Mouse (Mus musculus): ENCODE data around the gene Hs3st6. TPM values are rescaled to one million over a fixed set of nuclear protein-coding genes. Genes with fewer than 3 reads are reported as not detected.
"Not testable (repeated sequence)": the region's sequence is repeated elsewhere in the genome, so short reads cannot be mapped to it uniquely, and the experiment has no call there.

Gene Hs3st6
- polyA plus RNA-seq, 1 experiment from 2014 or later = 4.3 TPM

- DNase-seq (ENCODE audit: low spot score) = no peak
- peak within 1 kb of the TSS; percentile 75 for H3K4me3 ChIP-seq (ENCODE audit: low read depth, low read length)
- H3K9ac ChIP-seq (replicated peaks; ENCODE audit: low read length) = no peak within 1 kb of the TSS
- H3K4me1 ChIP-seq (ENCODE audit: control insufficient read depth, insufficient read depth, low read length) = no peaks in the 10 kb centered on the region
- H3K27me3 ChIP-seq (ENCODE audit: control insufficient read depth, insufficient read depth, low read length) = no peaks in the 10 kb centered on the region; the same call in 1 of the 2 replicates
- H3K27ac ChIP-seq (replicated peaks; ENCODE audit: low read depth, low read length) = no peak within 1 kb of the TSS
- H3K9me3 ChIP-seq (replicated peaks; ENCODE audit: control insufficient read depth, low read length) = no peaks in the 10 kb centered on the region
- 82% methylated on average over 4 of the region's 4 CpGs for WGBS
- peak within 1 kb of the TSS; percentile 36 for H3K4me2 ChIP-seq (ENCODE audit: low read depth, low read length)
- ATAC-seq (replicated peaks; ENCODE audit: insufficient number of reproducible peaks, low FRiP score, low TSS enrichment, low read depth) = no peak
- peaks cover 8% of the 10 kb centered on the region for H3K36me3 ChIP-seq (replicated peaks; ENCODE audit: control insufficient read depth, insufficient read depth, low read depth, low read length)
Observed at GRCm38 (mm10) chr17:24717943-24718342, 34.8 kb upstream of the Hs3st6 start, which contains the start of the genes Rnf151 and Rps2. Gene Rnf151 (minus strand): TSS chr17:24718063. Gene Rps2 (plus strand): TSS chr17:24718116.

- not testable (repeated sequence) for DNase-seq (ENCODE audit: low spot score); H3K4me1 ChIP-seq (ENCODE audit: control insufficient read depth, insufficient read depth, low read length); H3K27ac ChIP-seq (replicated peaks; ENCODE audit: low read depth, low read length); H3K27me3 ChIP-seq (ENCODE audit: control insufficient read depth, insufficient read depth, low read length); ATAC-seq (replicated peaks; ENCODE audit: insufficient number of reproducible peaks, low FRiP score, low TSS enrichment, low read depth); H3K9me3 ChIP-seq (replicated peaks; ENCODE audit: control insufficient read depth, low read length); H3K36me3 ChIP-seq (replicated peaks; ENCODE audit: control insufficient read depth, insufficient read depth, low read depth, low read length)
- 61% methylated on average over 5 of the region's 5 CpGs for WGBS
- Histone ChIP-seq H3K9ac (replicated peaks; ENCODE audit: low read length) (peak overlapping the region; percentile 86), H3K4me3 (ENCODE audit: low read depth, low read length) (peak overlapping the region; percentile 75), H3K4me2 (ENCODE audit: low read depth, low read length) (peak overlapping the region; percentile 36)
Observed at GRCm38 (mm10) chr17:24718938-24719337, 33.9 kb upstream of the Hs3st6 start.

GRCm38 (mm10) chr17:24719494-24720222 lies 33.1 kb upstream of the Hs3st6 start:
- DNase-seq (ENCODE audit: low spot score) = peak; percentile 99
- Histone ChIP-seq H3K36me3 (replicated peaks; ENCODE audit: control insufficient read depth, insufficient read depth, low read depth, low read length) (peaks cover 8% of the 10 kb centered on the region), H3K9me3 (replicated peaks; ENCODE audit: control insufficient read depth, low read length) (no peaks in the 10 kb centered on the region), H3K27ac (replicated peaks; ENCODE audit: low read depth, low read length) (peak overlapping the region; percentile 62; the same call in 1 of the 2 replicates), H3K9ac (replicated peaks; ENCODE audit: low read length) (peak overlapping the region; percentile 86), H3K27me3 (ENCODE audit: control insufficient read depth, insufficient read depth, low read length) (no peaks in the 10 kb centered on the region; the same call in 1 of the 2 replicates), H3K4me1 (ENCODE audit: control insufficient read depth, insufficient read depth, low read length) (no peaks in the 10 kb centered on the region; the same call in 1 of the 2 replicates), H3K4me3 (ENCODE audit: low read depth, low read length) (peak overlapping the region; percentile 75), H3K4me2 (ENCODE audit: low read depth, low read length) (peak overlapping the region; percentile 85)
- WGBS = under 1% methylated on average over 61 of the region's 61 CpGs
- peak; percentile 95 for ATAC-seq (replicated peaks; ENCODE audit: insufficient number of reproducible peaks, low FRiP score, low TSS enrichment, low read depth)

- H3K4me1 ChIP-seq (ENCODE audit: control insufficient read depth, insufficient read depth, low read length); H3K9me3 ChIP-seq (replicated peaks; ENCODE audit: control insufficient read depth, low read length); H3K27ac ChIP-seq (replicated peaks; ENCODE audit: low read depth, low read length); DNase-seq (ENCODE audit: low spot score); H3K27me3 ChIP-seq (ENCODE audit: control insufficient read depth, insufficient read depth, low read length); ATAC-seq (replicated peaks; ENCODE audit: insufficient number of reproducible peaks, low FRiP score, low TSS enrichment, low read depth); H3K36me3 ChIP-seq (replicated peaks; ENCODE audit: control insufficient read depth, insufficient read depth, low read depth, low read length): not testable (repeated sequence)
- Histone ChIP-seq H3K9ac (replicated peaks; ENCODE audit: low read length) (peak overlapping the region; percentile 84), H3K4me3 (ENCODE audit: low read depth, low read length) (peak overlapping the region; percentile 75), H3K4me2 (ENCODE audit: low read depth, low read length) (peak overlapping the region; percentile 85)
- WGBS = 0% methylated on average over 11 of the region's 11 CpGs
Observed at GRCm38 (mm10) chr17:24720616-24721015, 32.2 kb upstream of the Hs3st6 start.

- H3K9me3 ChIP-seq (replicated peaks; ENCODE audit: control insufficient read depth, low read length); ATAC-seq (replicated peaks; ENCODE audit: insufficient number of reproducible peaks, low FRiP score, low TSS enrichment, low read depth); H3K27ac ChIP-seq (replicated peaks; ENCODE audit: low read depth, low read length): not testable (repeated sequence)
Observed at GRCm38 (mm10) chr17:24721383-24721955, 31.3 kb upstream of the Hs3st6 start.

GRCm38 (mm10) chr17:24722220-24722924 lies 30.4 kb upstream of the Hs3st6 start:
- Histone ChIP-seq H3K4me1 (ENCODE audit: control insufficient read depth, insufficient read depth, low read length) (no peaks in the 10 kb centered on the region; the same call in 1 of the 2 replicates), H3K36me3 (replicated peaks; ENCODE audit: control insufficient read depth, insufficient read depth, low read depth, low read length) (peaks cover 8% of the 10 kb centered on the region), H3K9ac (replicated peaks; ENCODE audit: low read length) (no peak overlapping the region), H3K27ac (replicated peaks; ENCODE audit: low read depth, low read length) (no peak overlapping the region), H3K4me2 (ENCODE audit: low read depth, low read length) (peak overlapping the region; percentile 8; the same call in 1 of the 2 replicates), H3K4me3 (ENCODE audit: low read depth, low read length) (0 out of 2 replicates have a peak overlapping the region, but pooled peaks have one; percentile 4), H3K27me3 (ENCODE audit: control insufficient read depth, insufficient read depth, low read length) (no peaks in the 10 kb centered on the region), H3K9me3 (replicated peaks; ENCODE audit: control insufficient read depth, low read length) (no peaks in the 10 kb centered on the region)
- ATAC-seq (replicated peaks; ENCODE audit: insufficient number of reproducible peaks, low FRiP score, low TSS enrichment, low read depth) (no peak), DNase-seq (ENCODE audit: low spot score) (no peak)
- 37% methylated on average over 13 of the region's 13 CpGs for WGBS

More at GRCm38 (mm10) chr17:24721383-24721955, 31.3 kb upstream of the Hs3st6 start:
- 65% methylated on average over 7 of the region's 7 CpGs for WGBS
- Histone ChIP-seq H3K4me2 (ENCODE audit: low read depth, low read length) (peak overlapping the region; percentile 49), H3K9ac (replicated peaks; ENCODE audit: low read length) (peak overlapping the region; percentile 43), H3K4me3 (ENCODE audit: low read depth, low read length) (peak overlapping the region; percentile 75)
- not testable (repeated sequence) for H3K27me3 ChIP-seq (ENCODE audit: control insufficient read depth, insufficient read depth, low read length); H3K4me1 ChIP-seq (ENCODE audit: control insufficient read depth, insufficient read depth, low read length); H3K36me3 ChIP-seq (replicated peaks; ENCODE audit: control insufficient read depth, insufficient read depth, low read depth, low read length); DNase-seq (ENCODE audit: low spot score)

GRCm38 (mm10) chr17:24723122-24723880 lies 29.5 kb upstream of the Hs3st6 start:
- Histone ChIP-seq H3K9me3 (replicated peaks; ENCODE audit: control insufficient read depth, low read length) (no peaks in the 10 kb centered on the region), H3K27me3 (ENCODE audit: control insufficient read depth, insufficient read depth, low read length) (no peaks in the 10 kb centered on the region), H3K4me3 (ENCODE audit: low read depth, low read length) (peak overlapping the region; percentile 60), H3K27ac (replicated peaks; ENCODE audit: low read depth, low read length) (no peak overlapping the region), H3K9ac (replicated peaks; ENCODE audit: low read length) (peak overlapping the region; percentile 71), H3K4me1 (ENCODE audit: control insufficient read depth, insufficient read depth, low read length) (no peaks in the 10 kb centered on the region; the same call in 1 of the 2 replicates), H3K4me2 (ENCODE audit: low read depth, low read length) (peak overlapping the region; percentile 56), H3K36me3 (replicated peaks; ENCODE audit: control insufficient read depth, insufficient read depth, low read depth, low read length) (peaks cover 8% of the 10 kb centered on the region)
- no peak for DNase-seq (ENCODE audit: low spot score)
- WGBS = 5% methylated on average over 12 of the region's 12 CpGs
- ATAC-seq (replicated peaks; ENCODE audit: insufficient number of reproducible peaks, low FRiP score, low TSS enrichment, low read depth) = no peak
